In genomic region chr11:103838955-103839354, GRCm38 (mm10) we compare ENCODE assay signal across 27 mouse cellular contexts.
"Had no signal": no experiment of that assay in that cellular context is flagged by ENCODE, and none has a peak within 500 bp of the region (broad histone marks: within the 10 kb centered on the region; RNA-seq: fewer than 3 reads in every experiment).

No protein-coding gene starts in this region.

- H3K36me3 ChIP-seq: heart, embryonic 10.5 days; heart, embryonic 13.5 days; heart, embryonic 15.5 days; hindbrain, embryonic 15.5 days; kidney, embryonic 15.5 days; limb, embryonic 12.5 days; liver, embryonic 15.5 days had no signal

- H3K9me3 ChIP-seq: heart, embryonic 10.5 days; heart, embryonic 13.5 days; heart, embryonic 15.5 days; hindbrain, embryonic 13.5 days; hindbrain, embryonic 15.5 days; kidney, embryonic 15.5 days; limb, embryonic 10.5 days; limb, embryonic 12.5 days; liver, embryonic 13.5 days; liver, embryonic 15.5 days had no signal

- H3K4me1 ChIP-seq: heart, embryonic 15.5 days; liver, embryonic 13.5 days; liver, embryonic 15.5 days had no signal

- H3K4me3 ChIP-seq: gastrocnemius, adult 2 months; heart, embryonic 10.5 days; heart, embryonic 13.5 days; heart, embryonic 15.5 days; hindbrain, embryonic 13.5 days; hindbrain, embryonic 15.5 days; kidney, embryonic 15.5 days; left cerebral cortex, adult 2 months; limb, embryonic 10.5 days; limb, embryonic 12.5 days; liver, embryonic 13.5 days; liver, embryonic 15.5 days had no signal

- H3K4me2 ChIP-seq: heart, embryonic 13.5 days; heart, embryonic 15.5 days; hindbrain, embryonic 13.5 days; hindbrain, embryonic 15.5 days; kidney, embryonic 15.5 days; limb, embryonic 12.5 days; liver, embryonic 11.5 days; liver, embryonic 13.5 days; liver, embryonic 15.5 days had no signal

- DNase-seq: gastrocnemius, adult 2 months; gastrocnemius, postnatal 10 days; gastrocnemius, postnatal 25 days; heart, adult 18-20 months; heart, postnatal 14 days; heart, postnatal 36 days; kidney, adult 11 months; kidney, adult 2 months; kidney, adult 9 months; kidney, postnatal 14 days; kidney, postnatal 36 days; liver; liver, embryonic 13.5 days had no signal

- H3K27me3 ChIP-seq: heart, embryonic 13.5 days; heart, embryonic 15.5 days; hindbrain, embryonic 13.5 days; hindbrain, embryonic 15.5 days; kidney, embryonic 15.5 days; liver, embryonic 13.5 days; liver, embryonic 15.5 days had no signal

- H3K27ac ChIP-seq: gastrocnemius, adult 2 months; heart, embryonic 10.5 days; heart, embryonic 13.5 days; heart, embryonic 15.5 days; hindbrain, embryonic 13.5 days; hindbrain, embryonic 15.5 days; hindbrain, postnatal 0 days; kidney, embryonic 15.5 days; kidney, postnatal 0 days; left cerebral cortex, adult 2 months; limb, embryonic 10.5 days; limb, embryonic 12.5 days; liver, embryonic 13.5 days; liver, embryonic 15.5 days had no signal

- ATAC-seq: hindbrain, postnatal 0 days; intestine, embryonic 16.5 days had no signal

- H3K9ac ChIP-seq: heart, embryonic 13.5 days; heart, embryonic 15.5 days; hindbrain, embryonic 13.5 days; hindbrain, embryonic 15.5 days; kidney, embryonic 15.5 days; limb, embryonic 12.5 days; liver, embryonic 13.5 days; liver, embryonic 15.5 days had no signal
